Mouse (Mus musculus) embryonic stem cell, embryonic (primary cell): ENCODE results near the gene Gm28038.

Experiments
- CTCF ChIA-PET, 4 experiments: fragments of 300-600 bp in 2 of 4; fragments of 350-600 bp in 2 of 4; sonication (Branson Sonifier 250); formaldehyde crosslinking; loops; one replicate each; lab custom pipeline; 2022; ENCODE audit warnings: inconsistent platforms in 2 of 4; lab: Charles Lee
- POLR2A ChIA-PET, 4 experiments: fragments of 300-600 bp in 2 of 4; fragments of 350-600 bp in 2 of 4; sonication (Branson Sonifier 250); formaldehyde crosslinking; loops; one replicate each; lab custom pipeline; 2022; ENCODE audit warnings: antibody characterized with exemption in 4 of 4, inconsistent platforms in 1 of 4; lab: Charles Lee

Gene Gm28038

DNA sequence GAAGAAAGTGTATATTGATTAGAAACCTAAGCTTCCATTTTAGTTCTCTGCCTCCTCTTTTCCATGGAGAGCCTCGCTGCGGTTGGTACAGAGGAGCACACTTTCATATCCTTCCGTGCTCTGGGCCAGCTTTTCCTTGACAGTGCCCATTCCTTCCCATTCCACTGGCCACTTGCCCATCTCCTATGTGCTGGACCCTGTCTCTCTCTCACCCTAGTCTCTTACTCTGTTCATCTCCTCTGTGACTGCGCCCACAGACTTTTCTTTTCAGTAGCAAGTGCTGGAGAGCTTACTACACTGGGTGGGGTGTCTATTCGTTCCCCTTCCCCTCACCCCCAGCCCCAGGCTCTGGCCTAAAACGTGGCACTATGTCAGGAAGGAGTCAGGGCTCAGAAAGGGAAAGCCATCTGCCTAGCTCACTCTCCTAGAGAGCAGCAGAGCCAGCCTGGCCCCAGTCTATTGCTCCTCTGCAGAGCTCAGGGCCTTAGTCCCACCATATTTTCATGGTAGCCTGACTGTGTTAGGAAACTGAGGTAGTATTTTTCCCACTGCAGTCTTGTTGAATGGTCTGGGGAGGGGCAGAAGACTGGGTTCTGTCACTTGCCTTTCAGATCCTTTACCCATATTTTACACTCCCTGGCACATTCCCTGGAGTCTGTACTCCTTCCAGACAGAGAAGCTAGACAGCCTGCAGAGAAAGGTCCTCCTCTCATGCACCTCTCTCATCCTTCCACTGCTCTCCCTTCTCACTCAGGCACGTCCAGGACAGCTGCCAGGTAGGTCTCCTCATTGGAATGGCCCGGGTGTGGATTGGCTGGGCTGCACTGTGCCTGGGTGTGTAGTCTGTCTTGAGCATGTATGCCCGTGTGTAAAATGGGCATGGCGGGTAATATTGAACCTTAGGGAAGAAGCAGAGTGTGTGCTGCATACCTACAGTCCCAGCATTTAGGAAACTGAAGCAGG is 30.4 kb upstream of the Gm28038 start:
- ChIA-PET POLR2A (interaction anchor here (0.6 to 7.0 kb wide), 14 partner anchors 8 to 426 kb away, joined by 3 to 85 read pairs (median 9); partner anchors contain the start of genes Endog (in 2 of the 4), Gm28035 (in 2 of the 4), Lrrc8a (in 2 of the 4) and Phyhd1 (in 2 of the 4)), CTCF (interaction anchor here in 1 of 4 experiments (0.5 kb wide), 1 partner anchor 458 kb away, joined by 4 read pairs; no protein-coding TSS in a partner anchor)

DNA sequence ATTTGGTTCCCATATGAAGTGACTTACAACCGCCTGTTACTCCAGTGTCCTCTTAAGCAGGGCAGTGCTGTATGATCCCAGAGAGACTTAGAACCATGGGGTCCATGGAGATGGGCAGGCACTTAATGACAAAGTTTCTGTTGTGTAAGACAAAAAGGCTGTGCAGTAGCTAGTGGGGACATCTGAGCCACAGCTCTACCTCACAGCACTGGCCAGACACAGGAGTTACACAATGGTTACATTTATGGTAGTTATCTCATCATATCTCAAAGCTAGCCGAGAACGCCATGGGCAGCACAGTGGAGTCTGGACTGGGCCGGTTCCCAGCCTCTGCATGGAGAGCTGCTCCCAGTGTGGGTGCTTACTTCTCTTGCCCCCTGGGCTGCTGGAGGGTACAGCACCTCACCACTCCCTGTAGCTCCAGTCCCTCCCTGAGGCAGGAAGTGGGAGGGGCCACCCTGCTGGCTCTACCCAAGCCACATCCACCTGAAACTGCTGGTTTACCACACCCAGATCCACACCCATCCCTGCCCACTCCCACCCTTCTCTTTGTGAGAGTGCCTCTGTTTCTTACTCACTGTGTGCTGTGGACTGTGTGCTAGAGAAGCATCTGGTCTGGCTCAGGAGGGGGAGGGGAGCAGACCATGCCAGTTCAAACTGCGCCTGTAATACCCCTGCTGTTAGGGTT is 29.3 kb upstream of the Gm28038 start:
- ChIA-PET CTCF (interaction anchor here in 2 of 4 experiments (0.7 to 1.6 kb wide), 5 partner anchors 9 to 174 kb away, joined by 3 to 9 read pairs (median 3); partner anchors contain the start of gene Pkn3 (in 1 of the 2)), POLR2A (interaction anchor here (0.6 to 7.0 kb wide), 33 partner anchors 9 to 425 kb away, joined by 3 to 85 read pairs (median 4); partner anchors contain the start of genes Lrrc8a (in 3 of the 4), Endog (in 2 of the 4), Gm28035 (in 2 of the 4) and Phyhd1 (in 2 of the 4))

DNA sequence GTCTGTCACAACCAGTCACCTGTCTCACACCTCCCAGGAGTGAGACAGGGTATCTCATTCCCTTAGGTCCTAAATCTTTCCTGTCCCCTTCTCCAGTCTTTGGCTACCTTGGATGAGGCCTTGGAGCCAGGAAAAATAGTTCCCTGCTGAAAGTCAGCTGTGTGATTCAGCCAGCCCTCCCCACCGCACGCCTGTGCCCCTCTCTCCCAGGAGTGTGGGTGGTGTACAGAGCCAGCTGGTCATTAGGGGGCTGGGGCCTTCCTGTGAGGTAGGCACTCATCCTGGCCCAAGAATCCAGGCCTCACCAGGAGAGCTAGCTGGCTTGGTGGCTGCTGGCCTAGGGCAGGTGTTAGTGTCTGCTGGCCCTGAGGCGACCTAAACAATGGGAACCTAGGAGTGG is 28.3 kb upstream of the Gm28038 start:
- CTCF ChIA-PET, result interaction anchor here in 3 of 4 experiments (0.6 to 1.6 kb wide), 5 partner anchors 9 to 117 kb away, joined by 3 to 9 read pairs (median 5); no protein-coding TSS in a partner anchor

DNA sequence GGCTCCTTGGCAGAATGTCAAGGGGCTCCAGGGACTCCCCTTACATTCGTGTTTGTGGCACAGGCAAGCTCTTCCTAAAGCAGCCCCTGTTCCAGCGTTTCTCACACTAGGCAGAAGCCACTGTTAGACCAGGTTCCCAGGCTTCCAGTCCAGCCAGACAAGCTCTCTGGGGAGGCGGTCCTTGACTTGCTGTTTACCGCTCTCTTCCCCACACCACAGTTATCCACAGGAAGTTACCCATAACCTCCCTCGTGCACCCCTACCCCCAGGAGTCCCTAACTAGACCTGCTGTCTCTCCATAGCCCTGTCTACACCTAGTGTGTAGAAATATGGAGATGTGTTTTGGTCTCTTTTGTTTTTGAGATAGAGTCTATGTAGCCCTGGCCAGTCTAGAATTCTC is 27.0 kb upstream of the Gm28038 start:
- CTCF ChIA-PET, result interaction anchor here in 1 of 4 experiments (0.9 to 1.4 kb wide), 2 partner anchors 16 to 51 kb away, joined by 4 to 5 read pairs; partner anchors contain the start of gene Lrrc8a
- POLR2A ChIA-PET, result interaction anchor here in 3 of 4 experiments (0.6 to 7.0 kb wide), 13 partner anchors 10 to 304 kb away, joined by 3 to 85 read pairs (median 3); partner anchors contain the start of genes Gm28035 (in 2 of the 3), Lrrc8a (in 2 of the 3), Phyhd1 (in 2 of the 3) and Tbc1d13 (in 1 of the 3)

More for the DNA sequence above, 28.3 kb upstream of the Gm28038 start:
- POLR2A ChIA-PET, result interaction anchor here in 3 of 4 experiments (0.6 to 7.0 kb wide), 23 partner anchors 9 to 120 kb away, joined by 3 to 85 read pairs (median 6); partner anchors contain the start of genes Lrrc8a (in 3 of the 3), Gm28035 (in 2 of the 3), Phyhd1 (in 2 of the 3) and Spout1 (in 2 of the 3)

DNA sequence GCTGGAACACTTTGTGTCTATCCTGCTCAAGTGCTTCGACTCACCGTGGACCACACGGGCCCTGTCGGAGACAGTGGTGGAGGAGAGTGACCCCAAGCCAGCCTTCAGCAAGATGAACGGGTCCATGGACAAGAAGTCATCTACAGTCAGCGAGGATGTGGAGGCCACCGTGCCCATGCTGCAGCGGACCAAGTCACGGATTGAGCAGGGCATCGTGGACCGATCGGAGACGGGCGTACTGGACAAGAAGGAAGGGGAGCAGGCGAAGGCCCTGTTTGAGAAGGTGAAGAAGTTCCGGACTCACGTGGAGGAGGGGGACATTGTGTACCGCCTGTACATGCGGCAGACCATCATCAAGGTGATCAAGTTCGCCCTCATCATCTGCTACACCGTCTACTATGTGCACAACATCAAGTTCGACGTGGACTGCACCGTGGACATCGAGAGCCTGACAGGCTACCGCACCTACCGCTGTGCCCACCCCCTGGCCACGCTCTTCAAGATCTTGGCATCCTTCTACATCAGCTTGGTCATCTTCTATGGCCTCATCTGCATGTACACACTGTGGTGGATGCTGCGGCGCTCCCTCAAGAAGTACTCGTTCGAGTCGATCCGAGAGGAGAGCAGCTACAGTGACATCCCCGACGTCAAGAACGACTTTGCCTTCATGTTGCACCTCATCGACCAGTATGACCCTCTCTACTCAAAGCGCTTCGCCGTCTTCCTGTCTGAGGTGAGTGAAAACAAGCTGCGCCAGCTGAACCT is 25.0 kb upstream of the Gm28038 start:
- POLR2A ChIA-PET, result interaction anchor here (0.6 to 5.7 kb wide), 23 partner anchors 8 to 196 kb away, joined by 3 to 24 read pairs (median 4); partner anchors contain the start of genes Endog (in 2 of the 4), Lrrc8a (in 2 of the 4), Spout1 (in 1 of the 4) and Tbc1d13 (in 1 of the 4)
- CTCF ChIA-PET, result interaction anchor here in 2 of 4 experiments (0.6 to 1.4 kb wide), 2 partner anchors 53 to 137 kb away, joined by 3 to 4 read pairs; no protein-coding TSS in a partner anchor

DNA sequence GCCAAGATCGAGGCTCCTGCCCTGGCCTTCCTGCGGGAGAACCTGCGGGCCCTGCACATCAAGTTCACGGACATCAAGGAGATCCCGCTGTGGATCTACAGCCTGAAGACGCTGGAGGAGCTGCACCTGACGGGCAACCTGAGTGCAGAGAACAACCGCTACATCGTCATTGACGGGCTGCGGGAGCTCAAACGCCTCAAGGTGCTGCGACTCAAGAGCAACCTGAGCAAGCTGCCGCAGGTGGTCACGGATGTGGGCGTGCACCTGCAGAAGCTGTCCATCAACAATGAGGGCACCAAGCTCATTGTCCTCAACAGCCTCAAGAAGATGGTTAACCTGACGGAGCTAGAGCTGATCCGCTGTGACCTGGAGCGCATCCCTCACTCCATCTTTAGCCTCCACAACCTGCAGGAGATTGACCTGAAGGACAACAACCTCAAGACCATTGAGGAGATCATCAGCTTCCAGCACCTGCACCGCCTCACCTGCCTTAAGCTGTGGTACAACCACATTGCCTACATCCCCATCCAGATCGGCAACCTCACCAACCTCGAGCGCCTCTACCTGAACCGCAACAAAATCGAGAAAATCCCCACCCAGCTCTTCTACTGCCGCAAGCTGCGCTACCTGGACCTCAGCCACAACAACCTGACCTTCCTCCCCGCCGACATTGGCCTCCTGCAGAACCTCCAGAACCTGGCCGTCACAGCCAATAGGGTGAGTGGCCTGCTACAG is 24.1 kb upstream of the Gm28038 start:
- CTCF ChIA-PET, result interaction anchor here (0.5 to 1.4 kb wide), 5 partner anchors 20 to 291 kb away, joined by 3 to 4 read pairs (median 3); partner anchors contain the start of gene Sptan1 (in 1 of the 4)
- POLR2A ChIA-PET, result interaction anchor here (0.6 to 5.7 kb wide), 26 partner anchors 8 to 123 kb away, joined by 3 to 24 read pairs (median 4); partner anchors contain the start of genes Endog (in 2 of the 4), Lrrc8a (in 2 of the 4), Phyhd1 (in 1 of the 4) and Spout1 (in 1 of the 4)

DNA sequence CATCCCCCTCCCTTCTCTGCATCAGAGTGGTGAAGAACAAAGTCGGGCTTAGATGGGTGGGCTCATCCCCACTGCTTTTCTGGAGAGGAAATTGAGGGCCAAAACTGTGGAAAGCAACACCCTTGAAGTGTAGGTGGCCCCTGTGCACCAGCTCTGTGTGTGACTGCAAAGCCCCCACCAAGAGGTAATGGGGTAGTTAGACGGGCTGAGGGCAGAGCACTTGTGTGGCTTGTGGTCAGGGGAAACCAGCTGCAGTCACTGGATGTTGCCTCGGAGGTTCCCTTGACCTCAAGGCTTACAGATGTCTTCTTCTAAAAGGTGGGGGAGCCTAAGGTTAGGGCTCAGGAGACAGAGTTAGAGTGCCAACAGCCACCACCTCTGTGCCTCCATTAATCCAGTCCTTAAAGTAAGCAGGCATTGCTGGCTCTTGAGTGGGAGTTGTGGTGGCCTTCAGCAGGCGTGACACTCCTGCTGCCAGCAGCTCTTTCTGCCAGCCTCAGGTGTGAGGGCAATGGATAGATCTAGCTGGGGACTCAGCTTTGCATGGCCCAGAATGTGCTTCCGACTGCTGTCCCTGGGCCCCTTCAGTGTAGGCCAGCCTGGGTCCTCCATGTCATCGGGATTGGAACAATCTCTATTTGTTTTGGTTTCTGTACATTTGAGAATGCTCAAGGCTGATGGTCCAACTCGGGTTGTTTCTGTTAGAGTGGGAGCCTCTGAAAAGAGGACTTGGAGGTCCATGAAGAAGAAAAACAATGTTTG is 23.0 kb upstream of the Gm28038 start:
- POLR2A ChIA-PET, result interaction anchor here in 2 of 4 experiments (0.6 to 5.7 kb wide), 10 partner anchors 8 to 195 kb away, joined by 3 to 24 read pairs (median 4); partner anchors contain the start of genes Lrrc8a (in 2 of the 2), Phyhd1 (in 1 of the 2) and Tbc1d13 (in 1 of the 2)
- CTCF ChIA-PET, result interaction anchor here in 2 of 4 experiments (0.5 to 0.6 kb wide), 3 partner anchors 55 to 292 kb away, joined by 3 read pairs; partner anchors contain the start of gene Sptan1 (in 1 of the 2)

DNA sequence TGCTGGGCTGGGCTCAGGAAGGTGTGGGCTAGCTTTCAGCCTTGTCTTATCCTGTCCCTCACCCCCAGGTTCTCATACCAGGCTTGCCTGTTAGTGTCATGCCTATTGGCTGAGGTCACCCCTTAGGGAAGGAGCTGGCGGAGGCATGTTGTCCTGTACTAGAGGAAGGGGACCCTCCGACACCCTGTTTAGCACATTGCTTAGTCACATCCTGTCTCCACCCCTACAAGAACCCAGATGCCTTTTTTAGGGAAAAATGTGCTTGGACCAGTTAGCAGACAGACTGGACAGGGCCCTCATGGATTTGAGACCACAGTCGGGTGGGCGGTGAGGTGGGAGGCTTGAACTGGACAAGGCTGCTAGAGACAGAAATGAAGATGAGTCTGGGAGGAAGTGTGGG is 22.2 kb upstream of the Gm28038 start:
- POLR2A ChIA-PET, result interaction anchor here in 2 of 4 experiments (0.8 to 5.7 kb wide), 6 partner anchors 16 to 196 kb away, joined by 3 to 24 read pairs (median 4); partner anchors contain the start of gene Lrrc8a (in 2 of the 2)
- CTCF ChIA-PET, result interaction anchor here in 1 of 4 experiments (0.6 kb wide), 1 partner anchor 55 kb away, joined by 3 read pairs; no protein-coding TSS in a partner anchor

DNA sequence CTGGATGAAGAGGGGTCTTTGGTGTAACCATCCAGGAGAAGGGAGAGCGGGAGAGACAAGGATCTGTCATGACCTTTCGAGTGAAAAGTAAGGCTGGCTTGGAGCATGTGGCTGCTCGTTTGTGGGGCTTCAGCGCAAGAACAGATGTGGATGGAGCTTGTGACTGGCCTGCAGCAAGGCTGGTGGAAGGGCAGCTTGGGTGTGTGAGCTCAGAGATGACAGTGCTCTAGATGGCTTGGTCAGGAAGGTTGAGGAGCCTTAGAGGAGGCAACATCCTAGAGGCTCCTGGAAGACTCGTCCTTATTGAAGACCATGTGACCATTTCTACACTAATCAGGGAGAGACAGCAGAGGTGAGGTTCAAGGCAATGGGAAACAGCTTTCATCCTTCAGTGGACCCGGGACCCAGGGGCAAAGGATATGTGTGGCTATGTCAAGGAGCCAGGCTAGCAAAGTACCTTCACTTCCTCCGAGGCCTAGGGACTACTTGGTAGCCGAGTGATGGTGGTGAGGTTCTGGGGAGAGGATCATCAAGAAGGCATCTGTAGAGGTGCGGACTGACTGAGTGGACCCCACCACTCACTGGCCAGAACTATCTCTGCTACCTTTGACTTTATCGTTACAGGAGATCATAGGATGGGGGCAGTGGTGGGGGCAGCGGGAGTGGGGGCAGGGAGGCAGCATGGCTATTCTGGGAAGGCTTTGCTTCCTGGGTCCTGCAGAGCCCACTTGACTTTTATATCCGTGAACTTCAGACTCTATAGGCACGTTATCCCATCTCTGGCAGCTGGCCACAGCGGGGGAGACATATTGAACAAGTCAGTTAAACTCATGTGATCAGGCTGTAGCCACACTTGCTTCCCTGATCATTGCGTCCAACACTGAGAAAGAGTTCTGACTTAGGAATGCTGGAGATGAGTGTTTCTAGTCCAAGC is 21.4 kb upstream of the Gm28038 start:
- CTCF ChIA-PET, result no interaction called here
- POLR2A ChIA-PET, result interaction anchor here in 1 of 4 experiments (0.8 to 8.8 kb wide), 4 partner anchors 8 to 108 kb away, joined by 3 to 85 read pairs (median 6); partner anchors contain the start of gene Lrrc8a

DNA sequence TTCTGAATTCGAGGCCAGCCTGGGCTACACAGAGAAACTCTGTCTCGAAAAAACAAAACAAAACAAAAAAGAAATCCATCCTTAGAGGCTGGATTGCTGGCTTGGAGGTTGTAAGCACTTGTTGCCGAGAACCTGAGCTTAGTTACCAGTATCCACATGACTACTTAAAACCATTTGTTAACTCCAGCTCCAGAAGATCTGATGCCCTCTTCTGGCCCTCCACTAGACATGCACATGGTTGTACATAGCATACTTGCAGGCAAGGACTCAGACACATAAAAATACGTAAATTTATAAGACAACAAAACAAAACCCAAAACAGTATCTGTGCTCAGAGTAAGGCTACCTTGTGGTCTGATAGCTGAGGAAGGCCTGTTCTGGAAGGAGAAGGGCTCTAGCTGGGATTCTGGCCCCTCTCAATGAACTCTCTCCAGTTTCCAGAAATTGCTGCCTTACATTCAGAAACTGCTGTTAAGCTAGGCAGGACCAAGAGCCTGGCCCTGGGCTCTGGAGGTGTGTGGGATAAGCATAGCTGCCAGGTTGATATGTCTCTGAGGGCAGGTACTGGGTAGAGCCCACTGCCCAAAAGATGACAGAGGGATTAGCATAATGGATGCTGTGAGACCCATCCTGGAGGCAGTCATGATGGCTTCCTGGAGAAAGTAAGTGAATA is 19.6 kb upstream of the Gm28038 start:
- POLR2A ChIA-PET, result interaction anchor here in 3 of 4 experiments (0.8 to 8.8 kb wide), 19 partner anchors 9 to 129 kb away, joined by 3 to 85 read pairs (median 4); partner anchors contain the start of genes Lrrc8a (in 2 of the 3), Endog (in 1 of the 3), Gm28035 (in 1 of the 3) and Kyat1 (in 1 of the 3)
- CTCF ChIA-PET, result interaction anchor here in 3 of 4 experiments (0.6 to 2.2 kb wide), 8 partner anchors 9 to 155 kb away, joined by 3 to 9 read pairs (median 3); partner anchors contain the start of gene Lrrc8a (in 1 of the 3)

DNA sequence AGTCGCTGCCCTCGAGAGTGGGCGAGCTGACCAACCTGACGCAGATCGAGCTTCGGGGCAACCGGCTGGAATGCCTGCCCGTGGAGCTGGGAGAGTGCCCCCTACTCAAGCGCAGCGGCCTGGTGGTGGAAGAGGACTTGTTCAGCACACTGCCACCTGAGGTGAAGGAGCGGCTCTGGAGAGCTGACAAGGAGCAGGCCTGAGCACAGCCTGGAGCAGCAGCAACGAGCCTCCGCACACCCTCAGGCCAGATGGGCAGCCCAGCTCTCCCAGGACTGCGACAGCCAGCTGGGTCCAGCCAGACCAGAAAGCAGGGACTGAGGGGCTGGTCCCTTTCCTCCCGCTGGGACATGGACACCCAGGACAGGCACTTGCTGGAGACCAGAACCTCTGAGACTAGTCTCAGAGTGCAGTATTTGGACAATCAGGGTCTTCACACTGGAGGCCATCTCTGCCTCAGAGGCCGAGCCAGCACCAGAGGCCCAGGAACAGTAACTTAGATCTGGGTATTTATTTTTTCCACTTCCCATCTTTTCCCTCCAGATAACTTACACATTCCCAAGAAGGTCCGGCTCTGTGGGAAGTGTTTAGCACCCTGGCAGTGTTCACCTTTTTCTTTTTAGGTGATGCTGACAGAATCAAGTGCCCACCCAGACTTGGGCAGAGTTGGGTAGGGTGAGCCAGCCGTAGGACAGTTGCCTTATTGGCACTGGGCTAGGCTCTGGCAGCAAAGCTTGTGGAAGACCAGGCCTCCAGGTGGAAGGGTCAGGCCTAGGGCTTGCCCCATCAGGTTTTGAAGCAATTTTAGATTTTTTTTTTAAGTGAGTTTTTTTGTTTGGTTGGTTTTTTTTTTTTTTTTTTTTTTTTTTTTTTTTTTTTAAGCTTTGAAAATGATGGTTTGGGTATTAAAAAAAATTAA is 18.7 kb upstream of the Gm28038 start:
- POLR2A ChIA-PET, result interaction anchor here in 3 of 4 experiments (0.6 to 8.8 kb wide), 23 partner anchors 8 to 544 kb away, joined by 3 to 85 read pairs (median 4); partner anchors contain the start of genes Lrrc8a (in 2 of the 3), Endog (in 1 of the 3), Gm28035 (in 1 of the 3) and Kyat1 (in 1 of the 3)

More for the DNA sequence above, 18.7 kb upstream of the Gm28038 start:
- CTCF ChIA-PET, result interaction anchor here (0.6 to 2.2 kb wide), 9 partner anchors 10 to 750 kb away, joined by 3 to 9 read pairs (median 3); partner anchors contain the start of gene Lrrc8a (in 1 of the 4)
